Mouse (Mus musculus) testis, adult 2 months (tissue): ENCODE measurements around the gene Atp1a1.

ENCODE experiments used
- CTCF ChIP-seq: fragments of 200-500 bp; IDR thresholded peaks from 2 replicates; pipeline ENCODE4 v1.5.1; 2012; ENCODE audit warnings: low read depth, mild to moderate bottlenecking, inconsistent platforms, low read length, moderate library complexity; ENCODE audit not compliant: control insufficient read depth, insufficient read depth, insufficient replicate concordance
- POLR2A ChIP-seq: fragments of 200-500 bp; IDR thresholded peaks from 2 replicates; pipeline ENCODE4 v1.6.1; 2012; ENCODE audit warnings: low read depth, mild to moderate bottlenecking, inconsistent platforms, low read length, moderate library complexity; ENCODE audit not compliant: control insufficient read depth

- no peak for TF ChIP-seq CTCF
- no peak for TF ChIP-seq POLR2A
Observed at GRCm38 (mm10) chr3:101638223-101638622, 33.7 kb upstream of the Atp1a1 start.
